Mouse (Mus musculus) erythroblast, embryonic 14.5 days (primary cell): ENCODE measurements around the gene Gm3488.
"Not testable (repeated sequence)": the region's sequence is repeated elsewhere in the genome, so short reads cannot be mapped to it uniquely, and the experiment has no call there.

Experiments
- GATA1 ChIP-seq: IDR thresholded peaks from 2 replicates; pipeline ENCODE4 v1.6.1; 2012; ENCODE audit warnings: low read length, inconsistent platforms, mixed read lengths
- TAL1 ChIP-seq: IDR thresholded peaks from 3 replicates; pipeline ENCODE4 v1.6.1; 2012; ENCODE audit warnings: low read length, inconsistent platforms, mixed read lengths

GRCm38 (mm10) chr14:5460469-5460868 is 41.0 kb upstream of the Gm3488 start:
- not testable (repeated sequence) for TF ChIP-seq GATA1, TAL1
